Mouse (Mus musculus) spleen, adult 2 months (tissue): Measurements from ENCODE around the gene Erg.

Experiments used
- CTCF ChIP-seq: fragments of 200-500 bp; IDR thresholded peaks from 2 replicates; pipeline ENCODE4 v1.5.1; 2011; ENCODE audit warnings: mild to moderate bottlenecking, inconsistent platforms; ENCODE audit not compliant: insufficient read depth, insufficient read length, insufficient replicate concordance; ENCODE audit errors: extremely low read depth
- POLR2A ChIP-seq: fragments of 200-500 bp; IDR thresholded peaks from 2 replicates; pipeline ENCODE4 v1.6.1; 2011; ENCODE audit warnings: low read depth, low read length, inconsistent platforms

DNA sequence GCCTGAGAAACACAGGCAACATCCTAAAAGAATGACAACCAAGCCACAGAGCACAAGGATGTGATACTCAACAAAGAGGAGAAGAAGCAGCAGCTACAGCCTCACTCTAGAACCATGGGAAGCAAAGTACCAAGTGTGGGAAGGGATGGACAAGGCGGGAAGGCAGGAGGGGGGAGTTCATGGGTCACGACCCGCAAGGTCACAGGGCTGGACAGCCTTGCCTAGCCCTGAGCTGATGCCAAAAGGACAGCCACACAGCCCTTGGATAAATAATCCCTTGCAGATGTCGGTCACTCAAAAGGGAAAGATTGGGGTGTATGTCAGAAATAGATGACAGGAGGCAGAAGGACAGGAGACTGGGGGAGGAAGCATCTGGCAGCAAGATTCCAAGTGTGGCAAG lies 211.7 kb downstream of the Erg start:
- no peak for TF ChIP-seq POLR2A
- no peak for TF ChIP-seq CTCF
